Mouse (Mus musculus) limb, embryonic 13.5 days (tissue): ENCODE results near the gene Apod. TPM values are rescaled to one million over a fixed set of nuclear protein-coding genes. Genes with fewer than 3 reads are reported as not detected.

ENCODE experiments used
- ATAC-seq: fragments of 200-750 bp; cut with Nextera tagmentation; 2 replicates; pipeline ENCODE4 v1.8.0; 2017; ENCODE audit warnings: low read depth, moderate number of reproducible peaks, moderate TSS enrichment; ENCODE audit not compliant: low FRiP score
- H3K27ac ChIP-seq: fragments of 300-500 bp; sonication (generic); 2 replicates; pipeline ENCODE4 v1.5.1; 2015; ENCODE audit warnings: inconsistent platforms, mild to moderate bottlenecking, moderate library complexity
- H3K27me3 ChIP-seq: fragments of 300-500 bp; sonication (generic); 2 replicates; pipeline ENCODE4 v1.6.1; 2015; ENCODE audit warnings: mild to moderate bottlenecking, inconsistent platforms
- H3K36me3 ChIP-seq: fragments of 300-500 bp; sonication (generic); 2 replicates; pipeline ENCODE4 v1.6.1; 2015; ENCODE audit warnings: inconsistent platforms, mild to moderate bottlenecking, moderate library complexity
- H3K4me1 ChIP-seq: fragments of 300-500 bp; sonication (generic); 2 replicates; pipeline ENCODE4 v1.6.1; 2015; ENCODE audit warnings: inconsistent platforms
- H3K4me2 ChIP-seq: fragments of 300-500 bp; sonication (generic); replicated peaks from 2 replicates; pipeline ENCODE4 v1.6.1; 2015; ENCODE audit warnings: inconsistent platforms, mild to moderate bottlenecking, moderate library complexity
- H3K4me3 ChIP-seq: fragments of 300-500 bp; sonication (generic); 2 replicates; pipeline ENCODE4 v1.5.1; 2015; ENCODE audit warnings: moderate library complexity, mild to moderate bottlenecking, inconsistent platforms
- H3K9ac ChIP-seq: fragments of 300-500 bp; sonication (generic); 2 replicates; pipeline ENCODE4 v1.6.1; 2015; ENCODE audit warnings: mild to moderate bottlenecking, inconsistent platforms
- H3K9me3 ChIP-seq: fragments of 300-500 bp; sonication (generic); 2 replicates; pipeline ENCODE4 v1.6.1; 2016; ENCODE audit warnings: inconsistent platforms
- WGBS: fragments of 180-500 bp; shearing (Covaris S2); methylation state at CpG from one replicate; pipeline ENCODE4 v1.1.7; 2015; 5-methylcytosine and 5-hydroxymethylcytosine counted together
- polyA plus RNA-seq: library from polyadenylated mRNA; unstranded; fragments of >200 nt; fragmentation: Nextera tagmentation; extraction: Ambion mirVana; gene quantifications from 2 replicates; pipeline ENCODE4 v1.2.1, GENCODE M21; 2015

The Apod gene
- polyA plus RNA-seq, 1 experiment from 2014 or later = 36.0 TPM

- H3K4me3 ChIP-seq = no peak overlapping the region
- no peaks in the 10 kb centered on the region for H3K36me3 ChIP-seq
- H3K27me3 ChIP-seq = no peaks in the 10 kb centered on the region
- H3K27ac ChIP-seq = no peak overlapping the region
- H3K4me1 ChIP-seq = peaks cover 18% of the 10 kb centered on the region
- no peak overlapping the region for H3K4me2 ChIP-seq
- 36% methylated on average over 11 of the region's 11 CpGs for WGBS
- ATAC-seq = no peak
- no peak overlapping the region for H3K9ac ChIP-seq
- H3K9me3 ChIP-seq = no peaks in the 10 kb centered on the region
Measured at GRCm38 (mm10) chr16:31299164-31299959, 15.2 kb downstream of the Apod start.

- Histone ChIP-seq H3K9me3 (no peaks in the 10 kb centered on the region), H3K4me3 (no peak overlapping the region), H3K4me2 (no peak overlapping the region), H3K4me1 (peaks cover 18% of the 10 kb centered on the region), H3K9ac (no peak overlapping the region), H3K36me3 (no peaks in the 10 kb centered on the region), H3K27me3 (no peaks in the 10 kb centered on the region), H3K27ac (no peak overlapping the region)
- ATAC-seq = no peak
- WGBS = 84% methylated on average over 7 of the region's 7 CpGs
Measured at GRCm38 (mm10) chr16:31297113-31297512, 17.5 kb downstream of the Apod start.

GRCm38 (mm10) chr16:31293761-31294160 is 20.8 kb downstream of the Apod start:
- Histone ChIP-seq H3K27me3 (no peaks in the 10 kb centered on the region), H3K36me3 (no peaks in the 10 kb centered on the region), H3K4me1 (0 out of 2 replicates have a peak, but pooled peaks cover 4% of the 10 kb centered on the region), H3K4me2 (no peak overlapping the region), H3K27ac (no peak overlapping the region), H3K9me3 (no peaks in the 10 kb centered on the region), H3K9ac (no peak overlapping the region), H3K4me3 (no peak overlapping the region)
- 72% methylated on average over 4 of the region's 4 CpGs for WGBS
- no peak for ATAC-seq

- no peak overlapping the region for H3K27ac ChIP-seq
Measured at GRCm38 (mm10) chr16:31290751-31291365, 23.8 kb downstream of the Apod start.

GRCm38 (mm10) chr16:31290281-31290680 is 24.3 kb downstream of the Apod start:
- H3K4me1 ChIP-seq = 0 out of 2 replicates have a peak, but pooled peaks cover 4% of the 10 kb centered on the region
- no peak overlapping the region for H3K9ac ChIP-seq
- no peaks in the 10 kb centered on the region for H3K36me3 ChIP-seq
- whole genome bisulfite sequencing = 53% methylated on average over 10 of the region's 10 CpGs
- H3K4me2 ChIP-seq = no peak overlapping the region
- H3K27me3 ChIP-seq = no peaks in the 10 kb centered on the region
- no peak overlapping the region for H3K27ac ChIP-seq
- no peaks in the 10 kb centered on the region for H3K9me3 ChIP-seq
- no peak for ATAC-seq
- no peak overlapping the region for H3K4me3 ChIP-seq

More at GRCm38 (mm10) chr16:31290751-31291365, 23.8 kb downstream of the Apod start:
- Histone ChIP-seq H3K4me3 (no peak overlapping the region), H3K9me3 (no peaks in the 10 kb centered on the region), H3K36me3 (no peaks in the 10 kb centered on the region), H3K4me2 (no peak overlapping the region), H3K9ac (no peak overlapping the region), H3K27me3 (no peaks in the 10 kb centered on the region), H3K4me1 (0 out of 2 replicates have a peak, but pooled peaks cover 4% of the 10 kb centered on the region)
- no peak for ATAC-seq
- WGBS = 83% methylated on average over 7 of the region's 7 CpGs

GRCm38 (mm10) chr16:31287712-31288111 is 26.9 kb downstream of the Apod start:
- Histone ChIP-seq H3K9me3 (no peaks in the 10 kb centered on the region), H3K9ac (no peak overlapping the region), H3K36me3 (no peaks in the 10 kb centered on the region), H3K27ac (no peak overlapping the region), H3K27me3 (no peaks in the 10 kb centered on the region), H3K4me1 (0 out of 2 replicates have a peak, but pooled peaks cover 4% of the 10 kb centered on the region), H3K4me3 (no peak overlapping the region), H3K4me2 (no peak overlapping the region)
- WGBS = 83% methylated on average over 3 of the region's 3 CpGs
- ATAC-seq = no peak

GRCm38 (mm10) chr16:31286801-31287488 is 27.7 kb downstream of the Apod start:
- Histone ChIP-seq H3K4me2 (no peak overlapping the region), H3K36me3 (no peaks in the 10 kb centered on the region), H3K4me3 (no peak overlapping the region), H3K27ac (no peak overlapping the region), H3K9ac (no peak overlapping the region), H3K9me3 (no peaks in the 10 kb centered on the region), H3K4me1 (0 out of 2 replicates have a peak, but pooled peaks cover 4% of the 10 kb centered on the region), H3K27me3 (no peaks in the 10 kb centered on the region)
- ATAC-seq = no peak
- WGBS = 91% methylated on average over 11 of the region's 11 CpGs

GRCm38 (mm10) chr16:31281981-31282380 is 32.6 kb downstream of the Apod start:
- 77% methylated on average over 2 of the region's 2 CpGs for WGBS
- no peak for ATAC-seq
- Histone ChIP-seq H3K4me2 (no peak overlapping the region), H3K27ac (no peak overlapping the region), H3K4me3 (no peak overlapping the region), H3K9me3 (no peaks in the 10 kb centered on the region), H3K36me3 (no peaks in the 10 kb centered on the region), H3K4me1 (0 out of 2 replicates have a peak, but pooled peaks cover 5% of the 10 kb centered on the region), H3K9ac (no peak overlapping the region), H3K27me3 (no peaks in the 10 kb centered on the region)

- Histone ChIP-seq H3K36me3 (no peaks in the 10 kb centered on the region), H3K9me3 (no peaks in the 10 kb centered on the region), H3K4me3 (no peak overlapping the region), H3K9ac (no peak overlapping the region), H3K27me3 (no peaks in the 10 kb centered on the region), H3K4me2 (no peak overlapping the region), H3K4me1 (peaks cover 12% of the 10 kb centered on the region), H3K27ac (no peak overlapping the region)
- no peak for ATAC-seq
- 83% methylated on average over 4 of the region's 4 CpGs for WGBS
Measured at GRCm38 (mm10) chr16:31280176-31280575, 34.4 kb downstream of the Apod start.

- H3K36me3 ChIP-seq = no peaks in the 10 kb centered on the region
- no peak overlapping the region for H3K27ac ChIP-seq
Measured at GRCm38 (mm10) chr16:31278581-31278980, 36.0 kb downstream of the Apod start.

GRCm38 (mm10) chr16:31278081-31278480 is 36.5 kb downstream of the Apod start:
- Histone ChIP-seq H3K9me3 (no peaks in the 10 kb centered on the region), H3K36me3 (no peaks in the 10 kb centered on the region), H3K27ac (no peak overlapping the region), H3K4me2 (no peak overlapping the region), H3K27me3 (no peaks in the 10 kb centered on the region), H3K4me1 (peaks cover 22% of the 10 kb centered on the region), H3K4me3 (no peak overlapping the region), H3K9ac (no peak overlapping the region)
- ATAC-seq = no peak
- WGBS = 41% methylated on average over 2 of the region's 2 CpGs

More at GRCm38 (mm10) chr16:31278581-31278980, 36.0 kb downstream of the Apod start:
- Histone ChIP-seq H3K27me3 (no peaks in the 10 kb centered on the region), H3K4me3 (no peak overlapping the region), H3K9me3 (no peaks in the 10 kb centered on the region), H3K9ac (no peak overlapping the region), H3K4me1 (peaks cover 17% of the 10 kb centered on the region), H3K4me2 (no peak overlapping the region)
- ATAC-seq = no peak
- WGBS = 68% methylated on average over 6 of the region's 6 CpGs

- H3K4me2 ChIP-seq = no peak overlapping the region
- no peak for ATAC-seq
Measured at GRCm38 (mm10) chr16:31276962-31277361, 37.6 kb downstream of the Apod start.

More at GRCm38 (mm10) chr16:31276962-31277361, 37.6 kb downstream of the Apod start:
- H3K36me3 ChIP-seq = no peaks in the 10 kb centered on the region
- no peak overlapping the region for H3K9ac ChIP-seq
- H3K27ac ChIP-seq = no peak overlapping the region; the same call in 1 of the 2 replicates
- 57% methylated on average over 7 of the region's 7 CpGs for WGBS
- no peak overlapping the region for H3K4me3 ChIP-seq
- H3K4me1 ChIP-seq = peaks cover 32% of the 10 kb centered on the region
- no peaks in the 10 kb centered on the region for H3K27me3 ChIP-seq
- H3K9me3 ChIP-seq = no peaks in the 10 kb centered on the region
